Mouse (Mus musculus): Measurements from ENCODE around the gene Ccdc154. TPM values are rescaled to one million over a fixed set of nuclear protein-coding genes. Genes with fewer than 3 reads are reported as not detected.

Ccdc154 gene
- polyA plus RNA-seq, 1 experiment from 2014 or later = 0.32 TPM

GRCm38 (mm10) chr17:25218967-25219366 is 56.7 kb downstream of the Ccdc154 start:
- DNase-seq (ENCODE audit: low read depth, low spot score) (no peak), ATAC-seq (no peak)
- in situ Hi-C loops (cut with MboI; ENCODE audit: low pct_unique_long_range_greater_than_20kb) = no loop called here
- ChIA-PET POLR2A (interaction anchor here (0.5 kb wide), 1 partner anchor 495 kb away, joined by 3 read pairs; the partner anchor contains the start of gene Ndufb10), CTCF (no interaction called here)
- no peaks in the 10 kb centered on the region for H3K27me3 ChIP-seq
- no peak for TF ChIP-seq CTCF (IDR thresholded peaks at IDR 0.05)

DNA sequence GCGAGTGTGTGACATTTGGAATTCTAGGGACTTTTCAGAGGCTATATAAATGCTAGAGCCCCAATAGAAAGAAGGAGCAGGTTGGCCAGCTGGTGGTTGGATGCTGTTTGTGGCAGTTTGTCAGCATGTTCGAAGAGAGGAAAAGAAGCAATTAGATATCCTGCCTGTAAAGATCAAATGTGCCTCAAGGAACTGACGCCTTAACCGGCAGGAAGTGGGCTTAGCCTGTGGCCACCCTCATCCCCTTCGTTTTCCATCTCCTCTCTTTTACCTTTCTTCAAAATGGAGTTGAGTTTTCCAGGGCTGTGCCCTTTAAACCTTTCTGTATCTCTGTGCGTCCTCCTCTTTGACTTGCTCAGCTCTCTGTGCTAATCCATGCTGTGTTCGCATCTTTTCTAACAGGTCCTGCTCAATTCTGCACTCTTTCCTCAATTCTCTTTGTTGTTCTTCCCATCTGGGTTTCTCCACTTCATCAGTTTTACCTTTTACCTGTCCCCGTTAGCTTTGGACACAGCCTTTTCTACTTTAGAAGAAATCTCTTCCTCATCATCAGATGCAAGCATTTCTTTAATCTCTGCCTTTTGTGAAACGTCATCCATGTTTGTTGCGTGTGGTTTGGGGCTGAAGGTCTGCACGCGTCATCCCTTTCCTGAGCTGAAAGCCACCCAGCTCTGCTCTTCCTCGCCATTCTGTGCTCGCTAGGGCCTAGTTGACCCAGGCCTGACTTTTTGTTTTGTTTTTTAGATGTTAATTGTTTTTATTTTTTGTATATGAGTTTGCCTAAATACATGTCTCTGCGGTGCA is 57.4 kb downstream of the Ccdc154 start:
- POLR2A ChIA-PET = no interaction called here
- CTCF ChIA-PET = no interaction called here
- H3K27me3 ChIP-seq = no peaks in the 10 kb centered on the region
- in situ Hi-C loops (cut with MboI; ENCODE audit: low pct_unique_long_range_greater_than_20kb) = no loop called here
- no peak for TF ChIP-seq CTCF (IDR thresholded peaks at IDR 0.05)
- DNase-seq (ENCODE audit: low read depth, low spot score) = no peak
- ATAC-seq = no peak

DNA sequence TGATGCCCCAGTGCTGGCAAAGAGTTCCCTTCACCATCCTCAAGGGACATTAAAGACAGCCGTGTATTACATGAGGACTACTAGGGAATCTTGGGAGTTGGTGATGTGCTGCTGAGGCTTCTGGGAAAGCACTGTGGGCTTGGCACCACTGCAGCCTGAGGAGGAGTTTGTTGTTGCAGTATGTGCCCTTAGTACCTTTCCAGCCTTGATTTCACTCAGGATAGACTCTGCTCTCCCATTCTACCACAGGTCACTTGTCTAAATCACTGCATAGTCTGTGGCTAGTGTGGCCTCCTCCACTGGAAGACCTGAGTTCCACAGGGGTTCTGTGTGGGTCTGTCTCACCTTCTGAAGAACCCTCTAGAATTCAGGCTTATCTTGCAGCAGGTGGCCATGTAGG is 58.5 kb downstream of the Ccdc154 start:
- in situ Hi-C loops (cut with MboI; ENCODE audit: low pct_unique_long_range_greater_than_20kb) = no loop called here
- DNase-seq (ENCODE audit: low read depth, low spot score) (no peak), ATAC-seq (no peak)
- H3K27me3 ChIP-seq = no peaks in the 10 kb centered on the region
- POLR2A ChIA-PET = no interaction called here
- CTCF ChIA-PET = interaction anchor here (1.1 kb wide), 1 partner anchor 205 kb away, joined by 3 read pairs; the partner anchor contains the start of gene Cramp1l
- no peak for TF ChIP-seq CTCF (IDR thresholded peaks at IDR 0.05)

Other genes with a start within 250 kb of the Ccdc154 start
- 66.3 TPM for gene Mapk8ip3, start 225.5 kb upstream of the Ccdc154 start, polyA plus RNA-seq (2021)
- gene Jpt2, start 201.8 kb upstream of the Ccdc154 start, polyA plus RNA-seq (2021) = 50.2 TPM
- gene Cramp1l, start 146.7 kb upstream of the Ccdc154 start, polyA plus RNA-seq (2021) = 14.6 TPM
- 24.5 TPM for gene Ift140, start 146.4 kb upstream of the Ccdc154 start, polyA plus RNA-seq (2021)
- gene Tmem204, start 78.9 kb upstream of the Ccdc154 start, polyA plus RNA-seq (2021) = 0.14 TPM
- gene Telo2, start 46.5 kb upstream of the Ccdc154 start, polyA plus RNA-seq (2021) = 26.7 TPM
- 0.05 TPM for gene Ptx4, start 41.7 kb upstream of the Ccdc154 start, polyA plus RNA-seq (2021)
- gene Clcn7, start 29.1 kb upstream of the Ccdc154 start, polyA plus RNA-seq (2021) = 47.5 TPM
- not detected for gene Gm38655, start 13.0 kb downstream of the Ccdc154 start, polyA plus RNA-seq (2021)
- 14.8 TPM for gene BC003965, start 22.1 kb downstream of the Ccdc154 start, polyA plus RNA-seq (2021)
- 9.8 TPM for gene Unkl, start 25.9 kb downstream of the Ccdc154 start, polyA plus RNA-seq (2021)
- gene Gnptg, start 77.7 kb downstream of the Ccdc154 start, polyA plus RNA-seq (2021) = 43.1 TPM
- 40.6 TPM for gene Tsr3, start 77.7 kb downstream of the Ccdc154 start, polyA plus RNA-seq (2021)
- 0.12 TPM for gene Baiap3, start 93.9 kb downstream of the Ccdc154 start, polyA plus RNA-seq (2021)
- gene Ube2i, start 112.2 kb downstream of the Ccdc154 start, polyA plus RNA-seq (2021) = 437 TPM
- gene Prss34, start 135.9 kb downstream of the Ccdc154 start, polyA plus RNA-seq (2021) = not detected
- gene Prss28, start 146.2 kb downstream of the Ccdc154 start, polyA plus RNA-seq (2021) = not detected
- gene Prss29, start 156.2 kb downstream of the Ccdc154 start, polyA plus RNA-seq (2021) = not detected
- not detected for gene Tpsab1, start 183.1 kb downstream of the Ccdc154 start, polyA plus RNA-seq (2021)
- gene Tpsb2, start 203.8 kb downstream of the Ccdc154 start, polyA plus RNA-seq (2021) = not detected
- gene Tpsg1, start 206.8 kb downstream of the Ccdc154 start, polyA plus RNA-seq (2021) = not detected

Data from Patski (cell line).